Mouse (Mus musculus): ENCODE results near the gene Ubap2l. TPM values are rescaled to one million over a fixed set of nuclear protein-coding genes. Genes with fewer than 3 reads are reported as not detected.

Gene Ubap2l
- polyA plus RNA-seq, 1 experiment from 2014 or later, result 214 TPM

DNA sequence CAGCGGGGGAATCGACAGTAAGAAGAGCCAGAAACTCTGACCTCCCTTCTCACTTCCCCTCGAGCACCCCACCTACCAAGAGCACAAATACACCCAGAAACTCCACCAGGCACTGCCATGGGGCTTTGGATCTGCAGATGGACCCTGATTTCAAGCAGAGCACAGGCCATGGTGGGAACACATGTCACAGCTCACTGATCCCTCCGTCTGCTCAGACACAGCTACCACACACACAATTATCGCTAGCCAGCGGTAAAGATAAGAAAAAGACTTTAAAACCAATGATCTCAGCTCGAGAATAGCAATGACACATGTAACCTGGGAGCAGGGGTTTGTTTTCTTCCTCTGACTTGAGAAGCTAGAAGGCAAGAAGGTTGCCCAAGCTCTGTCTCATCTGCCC is 83.9 kb downstream of the Ubap2l start:
- H3K27me3 ChIP-seq (replicated peaks; ENCODE audit: control insufficient read depth, insufficient read depth, low read length), result no peaks in the 10 kb centered on the region
- no peak overlapping the region for H3K27ac ChIP-seq (ENCODE audit: low read depth)
- DNase-seq (ENCODE audit: low spot score) (no peak), ATAC-seq (replicated peaks; ENCODE audit: low FRiP score, low TSS enrichment, low read depth) (no peak)
- no peak overlapping the region for H3K4me3 ChIP-seq (ENCODE audit: low read depth, low read length)
- H3K4me2 ChIP-seq (ENCODE audit: low read length), result no peak overlapping the region
- no peaks in the 10 kb centered on the region for H3K36me3 ChIP-seq (ENCODE audit: control insufficient read depth, insufficient read depth, low read length)
- H3K4me1 ChIP-seq (replicated peaks; ENCODE audit: control insufficient read depth, insufficient read depth, low read length), result peaks cover 7% of the 10 kb centered on the region
- no peak overlapping the region for H3K9ac ChIP-seq (ENCODE audit: low read length)
- no peaks in the 10 kb centered on the region for H3K9me3 ChIP-seq (ENCODE audit: control insufficient read depth, low read length)
- WGBS, result 66% methylated on average over 7 of the region's 7 CpGs

DNA sequence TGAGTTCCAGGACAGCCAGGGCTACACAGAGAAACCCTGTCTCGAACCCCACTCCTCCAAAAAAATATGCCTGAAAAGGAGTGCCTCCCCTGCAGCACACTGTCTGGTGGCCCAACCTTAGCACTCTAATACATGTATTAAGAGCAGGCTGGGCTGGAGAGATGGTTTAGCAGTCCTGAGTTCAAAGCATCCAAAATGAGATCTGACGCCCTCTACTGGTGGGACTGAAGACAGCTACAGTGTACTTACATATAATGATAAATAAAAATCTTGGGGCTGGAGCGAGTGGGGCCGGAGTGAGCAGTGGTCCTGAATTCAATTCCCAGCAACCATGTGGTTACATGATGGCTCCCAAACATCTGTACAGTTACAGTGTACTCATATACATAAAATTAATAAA is 85.5 kb downstream of the Ubap2l start:
- 69% methylated on average over 4 of the region's 4 CpGs for WGBS
- H3K4me3 ChIP-seq (ENCODE audit: low read depth, low read length), result no peak overlapping the region
- no peaks in the 10 kb centered on the region for H3K9me3 ChIP-seq (ENCODE audit: control insufficient read depth, low read length)
- H3K4me1 ChIP-seq (replicated peaks; ENCODE audit: control insufficient read depth, insufficient read depth, low read length), result peaks cover 12% of the 10 kb centered on the region
- no peak for DNase-seq (ENCODE audit: low spot score)
- ATAC-seq (replicated peaks; ENCODE audit: low FRiP score, low TSS enrichment, low read depth), result no peak
- H3K27ac ChIP-seq (ENCODE audit: low read depth), result no peak overlapping the region
- H3K9ac ChIP-seq (ENCODE audit: low read length), result no peak overlapping the region
- no peaks in the 10 kb centered on the region for H3K36me3 ChIP-seq (ENCODE audit: control insufficient read depth, insufficient read depth, low read length)
- H3K27me3 ChIP-seq (replicated peaks; ENCODE audit: control insufficient read depth, insufficient read depth, low read length), result no peaks in the 10 kb centered on the region
- H3K4me2 ChIP-seq (ENCODE audit: low read length), result no peak overlapping the region

DNA sequence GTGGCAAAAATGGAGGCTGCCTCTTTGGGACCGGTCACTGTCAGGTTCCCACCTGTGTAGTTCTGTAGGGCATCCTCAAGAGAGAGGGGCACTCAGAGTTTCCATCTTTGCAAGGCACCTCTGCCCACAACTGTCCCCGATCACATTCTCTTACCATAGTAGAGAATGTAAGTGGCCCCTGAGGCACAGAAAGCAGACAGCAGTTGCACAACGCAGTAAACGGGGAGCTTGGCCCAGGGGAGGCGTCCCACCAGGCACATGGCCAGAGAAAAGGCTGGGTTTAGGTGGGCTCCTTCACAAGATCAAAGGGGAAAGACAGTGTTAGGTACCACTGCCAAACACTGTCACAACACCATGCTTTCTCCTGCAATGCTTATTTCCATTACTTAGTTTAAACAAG is 86.5 kb downstream of the Ubap2l start:
- no peak overlapping the region for H3K4me2 ChIP-seq (ENCODE audit: low read length)

DNA sequence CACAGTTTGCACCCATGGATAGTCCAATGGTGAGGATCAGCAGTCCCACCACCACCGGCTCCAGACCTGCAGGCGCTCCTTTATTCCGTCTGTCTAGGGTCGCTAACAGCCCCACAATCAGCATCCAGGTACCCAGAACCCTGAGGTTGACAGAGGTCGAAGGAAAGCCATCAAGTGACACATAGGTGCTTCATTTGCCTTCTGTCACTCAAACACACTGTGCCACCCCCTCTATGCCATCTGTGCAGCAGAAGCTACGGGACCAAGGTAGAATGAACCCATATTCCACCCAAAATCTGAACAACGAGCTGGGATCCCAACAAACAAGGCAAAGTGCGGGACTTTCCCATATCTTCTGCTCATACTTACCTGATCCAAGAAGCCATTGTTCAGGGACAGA is 86.9 kb downstream of the Ubap2l start:
- H3K27ac ChIP-seq (ENCODE audit: low read depth), result no peak overlapping the region
- H3K27me3 ChIP-seq (replicated peaks; ENCODE audit: control insufficient read depth, insufficient read depth, low read length), result no peaks in the 10 kb centered on the region
- no peak overlapping the region for H3K9ac ChIP-seq (ENCODE audit: low read length)
- peaks cover 25% of the 10 kb centered on the region for H3K4me1 ChIP-seq (replicated peaks; ENCODE audit: control insufficient read depth, insufficient read depth, low read length)
- 90% methylated on average over 8 of the region's 8 CpGs for WGBS
- DNase-seq (ENCODE audit: low spot score) (no peak), ATAC-seq (replicated peaks; ENCODE audit: low FRiP score, low TSS enrichment, low read depth) (no peak)
- H3K36me3 ChIP-seq (ENCODE audit: control insufficient read depth, insufficient read depth, low read length), result no peaks in the 10 kb centered on the region
- H3K4me3 ChIP-seq (ENCODE audit: low read depth, low read length), result no peak overlapping the region
- H3K9me3 ChIP-seq (ENCODE audit: control insufficient read depth, low read length), result no peaks in the 10 kb centered on the region
- H3K4me2 ChIP-seq (ENCODE audit: low read length), result no peak overlapping the region

More for the DNA sequence above, 86.5 kb downstream of the Ubap2l start:
- 91% methylated on average over 5 of the region's 5 CpGs for WGBS
- H3K27ac ChIP-seq (ENCODE audit: low read depth), result no peak overlapping the region
- H3K4me3 ChIP-seq (ENCODE audit: low read depth, low read length), result no peak overlapping the region
- no peaks in the 10 kb centered on the region for H3K27me3 ChIP-seq (replicated peaks; ENCODE audit: control insufficient read depth, insufficient read depth, low read length)
- ATAC-seq (replicated peaks; ENCODE audit: low FRiP score, low TSS enrichment, low read depth), result no peak
- no peak for DNase-seq (ENCODE audit: low spot score)
- H3K9ac ChIP-seq (ENCODE audit: low read length), result no peak overlapping the region
- no peaks in the 10 kb centered on the region for H3K9me3 ChIP-seq (ENCODE audit: control insufficient read depth, low read length)
- peaks cover 22% of the 10 kb centered on the region for H3K4me1 ChIP-seq (replicated peaks; ENCODE audit: control insufficient read depth, insufficient read depth, low read length)
- H3K36me3 ChIP-seq (ENCODE audit: control insufficient read depth, insufficient read depth, low read length), result no peaks in the 10 kb centered on the region

DNA sequence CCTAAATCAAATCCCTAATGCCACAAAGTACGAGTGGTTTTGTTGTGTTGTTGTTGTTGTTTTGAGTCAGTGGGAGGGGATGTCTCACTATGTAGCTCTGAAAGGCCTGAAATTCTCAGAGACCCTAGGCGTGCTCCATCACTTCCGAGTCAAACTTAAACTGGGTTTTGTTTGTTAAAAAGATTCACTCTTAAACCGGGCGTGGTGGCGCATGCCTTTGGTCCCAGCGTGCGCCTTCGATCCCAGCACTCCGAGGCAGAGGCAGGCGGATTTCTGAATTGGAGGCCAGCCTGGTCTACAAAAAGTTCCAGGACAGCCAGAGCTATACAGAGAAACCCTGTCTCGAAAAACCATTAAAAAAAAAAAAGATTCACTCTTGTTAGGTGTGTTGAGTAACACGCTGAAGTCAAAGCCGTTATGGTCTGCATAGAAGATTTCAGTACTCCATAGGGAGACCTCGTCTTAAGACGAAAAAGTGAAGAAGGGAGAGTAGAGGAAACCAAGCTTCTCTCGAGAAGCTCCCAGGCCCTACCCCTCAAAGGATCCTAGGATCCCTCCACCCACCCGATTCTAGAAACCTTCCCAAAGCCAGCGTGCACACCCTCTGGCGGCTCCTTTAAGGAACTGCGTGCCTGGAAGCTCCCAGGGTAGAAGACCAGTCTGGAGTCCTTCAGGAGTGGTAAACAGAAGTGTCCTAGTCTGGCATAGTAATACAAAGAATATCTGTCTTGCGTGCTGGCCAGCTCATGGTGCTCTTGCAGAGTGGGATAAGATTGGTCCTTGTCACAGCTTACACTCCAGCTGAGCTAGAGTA is 88.3 kb downstream of the Ubap2l start:
- H3K27me3 ChIP-seq (replicated peaks; ENCODE audit: control insufficient read depth, insufficient read depth, low read length), result no peaks in the 10 kb centered on the region
- H3K36me3 ChIP-seq (ENCODE audit: control insufficient read depth, insufficient read depth, low read length), result no peaks in the 10 kb centered on the region
- H3K4me2 ChIP-seq (ENCODE audit: low read length), result peak overlapping the region; percentile 91
- peaks cover 32% of the 10 kb centered on the region for H3K4me1 ChIP-seq (replicated peaks; ENCODE audit: control insufficient read depth, insufficient read depth, low read length)
- DNase-seq (ENCODE audit: low spot score) (peak; percentile 75), ATAC-seq (replicated peaks; ENCODE audit: low FRiP score, low TSS enrichment, low read depth) (no peak)
- peak overlapping the region; percentile 94 for H3K27ac ChIP-seq (ENCODE audit: low read depth)
- WGBS, result 25% methylated on average over 22 of the region's 22 CpGs
- H3K9me3 ChIP-seq (ENCODE audit: control insufficient read depth, low read length), result no peaks in the 10 kb centered on the region
- H3K9ac ChIP-seq (ENCODE audit: low read length), result peak overlapping the region; percentile 85
- H3K4me3 ChIP-seq (ENCODE audit: low read depth, low read length), result peak overlapping the region; percentile 85

DNA sequence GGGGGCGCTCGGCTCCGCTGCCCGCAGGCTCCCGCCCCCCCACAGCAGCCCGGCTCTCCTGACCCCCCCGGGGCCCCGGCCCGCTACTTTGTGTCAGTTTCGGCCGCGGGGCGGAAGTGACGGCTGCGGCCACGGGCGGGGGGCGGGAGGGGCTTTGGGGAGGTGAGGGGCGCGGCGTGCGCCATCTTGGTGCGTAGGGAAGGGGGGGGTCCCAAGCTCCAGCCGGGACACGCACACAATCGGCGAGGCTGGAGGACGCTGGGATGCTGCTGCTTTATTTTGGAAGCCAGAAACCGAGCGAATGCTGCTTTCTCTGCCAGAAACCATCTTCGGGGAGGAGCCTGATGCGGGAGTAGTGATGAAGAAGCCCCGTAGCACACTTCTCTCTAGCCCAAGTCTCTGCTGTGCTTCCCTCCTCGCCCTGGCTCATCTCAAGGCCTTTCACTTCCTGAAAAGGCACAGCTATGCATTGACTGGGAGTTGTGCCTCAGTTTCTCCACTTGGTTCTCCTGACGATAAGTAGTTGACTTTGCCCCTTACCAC is 89.1 kb downstream of the Ubap2l start, which contains the start of gene Atp8b2:
TSS of gene Atp8b2 (minus strand) at position 288 of the 543 bp plus-strand sequence.
- WGBS, result under 1% methylated on average over 35 of the region's 35 CpGs
- H3K27me3 ChIP-seq (replicated peaks; ENCODE audit: control insufficient read depth, insufficient read depth, low read length), result no peaks in the 10 kb centered on the region
- ATAC-seq (replicated peaks; ENCODE audit: low FRiP score, low TSS enrichment, low read depth), result peak; percentile 66; the same call in 1 of the 2 replicates
- H3K4me3 ChIP-seq (ENCODE audit: low read depth, low read length), result peak within 1 kb of the TSS; percentile 85
- peak within 1 kb of the TSS; percentile 94 for H3K27ac ChIP-seq (ENCODE audit: low read depth)
- H3K4me2 ChIP-seq (ENCODE audit: low read length), result peak within 1 kb of the TSS; percentile 91
- H3K9ac ChIP-seq (ENCODE audit: low read length), result peak within 1 kb of the TSS; percentile 85
- peaks cover 1% of the 10 kb centered on the region for H3K36me3 ChIP-seq (ENCODE audit: control insufficient read depth, insufficient read depth, low read length)
- peaks cover 32% of the 10 kb centered on the region for H3K4me1 ChIP-seq (replicated peaks; ENCODE audit: control insufficient read depth, insufficient read depth, low read length)
- no peaks in the 10 kb centered on the region for H3K9me3 ChIP-seq (ENCODE audit: control insufficient read depth, low read length)
- DNase-seq (ENCODE audit: low spot score), result peak; percentile 84

DNA sequence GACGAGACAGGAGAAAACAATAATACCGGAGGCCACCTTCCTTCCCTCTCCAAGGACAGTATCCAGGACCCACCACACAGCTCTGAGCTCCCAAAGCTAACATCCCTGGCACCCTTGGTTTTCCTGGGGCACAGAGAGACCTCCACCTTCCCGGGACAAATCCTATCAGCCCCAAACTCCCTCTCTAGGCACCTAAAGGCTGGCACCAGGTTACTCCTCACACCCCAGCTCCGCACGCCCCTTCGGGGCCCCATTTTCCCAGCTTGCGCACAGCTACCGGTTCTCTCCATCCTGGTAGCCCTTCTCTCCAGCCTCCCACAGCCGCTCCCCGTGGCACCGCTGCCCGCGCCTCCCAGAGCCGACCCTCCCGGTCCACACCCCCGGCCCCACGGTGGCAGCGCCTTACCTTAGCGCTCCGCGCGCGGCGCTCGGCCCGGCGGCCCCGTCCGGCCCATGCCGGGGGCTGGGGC is 89.6 kb downstream of the Ubap2l start:
- Histone ChIP-seq H3K9ac (ENCODE audit: low read length) (peak overlapping the region; percentile 85), H3K4me3 (ENCODE audit: low read depth, low read length) (peak overlapping the region; percentile 85), H3K9me3 (ENCODE audit: control insufficient read depth, low read length) (no peaks in the 10 kb centered on the region), H3K27me3 (replicated peaks; ENCODE audit: control insufficient read depth, insufficient read depth, low read length) (no peaks in the 10 kb centered on the region), H3K36me3 (ENCODE audit: control insufficient read depth, insufficient read depth, low read length) (peaks cover 6% of the 10 kb centered on the region), H3K27ac (ENCODE audit: low read depth) (peak overlapping the region; percentile 94), H3K4me2 (ENCODE audit: low read length) (peak overlapping the region; percentile 91), H3K4me1 (replicated peaks; ENCODE audit: control insufficient read depth, insufficient read depth, low read length) (peaks cover 32% of the 10 kb centered on the region)
- peak; percentile 78 for DNase-seq (ENCODE audit: low spot score)
- 1% methylated on average over 30 of the region's 30 CpGs for WGBS
- ATAC-seq (replicated peaks; ENCODE audit: low FRiP score, low TSS enrichment, low read depth), result no peak; the same call in 1 of the 2 replicates

DNA sequence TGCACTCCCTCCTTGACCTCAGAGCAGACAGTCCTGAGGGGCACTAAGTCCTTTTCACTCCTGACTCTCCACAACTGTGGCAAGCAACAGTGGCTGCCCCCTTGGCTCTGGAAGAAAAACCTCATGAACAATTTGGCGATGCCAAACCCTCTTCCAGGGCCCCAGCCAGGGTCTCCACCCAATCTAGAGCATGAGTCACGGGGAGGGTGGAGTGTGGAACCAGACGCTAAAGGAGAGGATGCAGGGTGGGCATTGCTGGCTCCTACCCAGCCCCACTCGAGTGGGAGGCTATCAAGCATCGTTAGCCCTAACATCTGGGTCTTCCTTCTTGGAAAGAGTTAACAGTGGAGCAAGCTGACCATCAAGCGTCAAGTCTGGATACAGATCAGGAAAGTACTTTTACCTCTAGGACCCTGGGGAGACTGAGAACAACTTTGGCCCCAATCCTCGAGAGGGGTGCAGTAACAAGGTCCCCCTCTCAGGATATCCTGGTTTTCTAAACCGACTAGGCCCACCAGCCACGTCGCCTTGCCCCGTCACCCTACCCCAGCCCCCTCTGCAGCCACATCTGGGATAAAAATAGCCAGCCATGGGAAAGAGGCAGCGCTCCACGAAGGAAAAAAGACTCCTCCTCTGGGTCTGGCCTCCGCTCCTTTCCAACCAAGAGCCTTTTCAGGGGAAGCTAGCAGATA is 90.2 kb downstream of the Ubap2l start:
- H3K4me2 ChIP-seq (ENCODE audit: low read length), result peak overlapping the region; percentile 91
- peak overlapping the region; percentile 94 for H3K27ac ChIP-seq (ENCODE audit: low read depth)
- H3K4me3 ChIP-seq (ENCODE audit: low read depth, low read length), result peak overlapping the region; percentile 85
- no peaks in the 10 kb centered on the region for H3K9me3 ChIP-seq (ENCODE audit: control insufficient read depth, low read length)
- H3K27me3 ChIP-seq (replicated peaks; ENCODE audit: control insufficient read depth, insufficient read depth, low read length), result no peaks in the 10 kb centered on the region
- DNase-seq (ENCODE audit: low spot score) (peak; percentile 57), ATAC-seq (replicated peaks; ENCODE audit: low FRiP score, low TSS enrichment, low read depth) (no peak)
- peaks cover 32% of the 10 kb centered on the region for H3K4me1 ChIP-seq (replicated peaks; ENCODE audit: control insufficient read depth, insufficient read depth, low read length)
- H3K9ac ChIP-seq (ENCODE audit: low read length), result peak overlapping the region; percentile 85
- peaks cover 12% of the 10 kb centered on the region for H3K36me3 ChIP-seq (ENCODE audit: control insufficient read depth, insufficient read depth, low read length)
- WGBS, result 5% methylated on average over 14 of the region's 14 CpGs
